Mouse (Mus musculus) liver, postnatal 0 days (tissue): ENCODE measurements around the gene Serpinb6a.
A peak's percentile ranks its signal among the peaks of the same experiment; 100 is the strongest.

ENCODE experiments used
- CTCF ChIP-seq: sonication (generic); IDR thresholded peaks from 2 replicates; pipeline ENCODE4 v1.5.1; 2016; ENCODE audit warnings: antibody characterized with exemption, low read depth
- EP300 ChIP-seq: IDR thresholded peaks from 2 replicates; pipeline ENCODE4 v1.6.1; 2016; ENCODE audit warnings: antibody characterized with exemption, low read depth, mild to moderate bottlenecking

DNA sequence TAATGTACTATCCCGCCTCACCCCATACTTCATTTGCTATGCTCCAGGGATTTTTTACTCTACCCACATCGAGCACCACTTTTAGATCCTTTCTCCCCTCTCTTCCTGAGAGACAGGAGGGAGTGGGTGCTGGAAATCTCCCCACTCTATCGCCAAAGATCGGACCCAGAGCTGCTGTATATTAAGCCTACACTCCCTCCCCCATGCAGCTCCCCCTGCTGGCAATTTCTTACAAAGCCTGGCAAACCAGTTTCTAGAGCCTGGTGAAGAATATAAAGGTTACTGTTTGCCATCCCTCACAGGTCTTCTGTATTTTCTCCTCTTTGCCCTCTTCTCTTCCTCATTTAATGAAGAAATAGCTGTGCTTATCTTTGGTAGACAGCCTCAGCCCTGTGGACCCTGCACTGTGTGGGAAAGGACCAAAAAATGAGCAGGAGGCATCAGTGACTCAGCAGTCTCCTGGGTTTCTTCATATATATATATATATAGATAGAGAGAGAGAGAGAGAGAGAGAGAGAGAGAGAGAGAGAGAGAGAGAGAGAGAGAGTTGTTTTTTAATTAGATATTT is 60.3 kb downstream of the Serpinb6a start:
- TF ChIP-seq CTCF (peak; percentile 58), EP300 (no peak)
